Mouse (Mus musculus): Measurements from ENCODE around the gene Shisal1. TPM values are rescaled to one million over a fixed set of nuclear protein-coding genes. Genes with fewer than 3 reads are reported as not detected.

Gene Shisal1
- polyA plus RNA-seq, 1 experiment from 2014 or later, result 9.5 TPM

DNA sequence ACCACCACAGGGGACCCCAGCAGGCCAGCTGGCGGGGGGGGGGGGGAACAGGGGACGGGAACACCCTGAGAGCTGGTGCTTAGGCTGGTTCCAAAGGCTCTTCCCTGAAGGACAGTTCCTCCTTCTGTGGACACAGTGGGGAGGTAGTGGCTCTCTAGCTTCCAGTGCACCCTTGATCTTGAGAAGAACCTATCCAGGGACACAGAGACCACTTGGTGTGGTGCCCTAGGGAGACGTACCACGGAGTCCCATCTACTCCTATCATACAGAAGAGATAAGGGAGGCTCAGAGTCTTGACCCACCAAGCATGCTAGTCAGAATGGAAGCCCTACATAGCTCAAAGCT, 28.7 kb downstream of the Shisal1 start:
- no peak overlapping the region for H3K4me3 ChIP-seq
- peaks cover 60% of the 10 kb centered on the region for H3K4me1 ChIP-seq (replicated peaks)
- no peaks in the 10 kb centered on the region for H3K9me3 ChIP-seq
- peak overlapping the region; percentile 87 for H3K27ac ChIP-seq
- H3K4me2 ChIP-seq, result no peak overlapping the region
- peaks cover 6% of the 10 kb centered on the region for H3K36me3 ChIP-seq
- no peak for ATAC-seq (ENCODE audit: low FRiP score)
- WGBS, result 36% methylated on average over 4 of the region's 4 CpGs
- peaks cover 38% of the 10 kb centered on the region for H3K27me3 ChIP-seq
- H3K9ac ChIP-seq, result no peak overlapping the region

DNA sequence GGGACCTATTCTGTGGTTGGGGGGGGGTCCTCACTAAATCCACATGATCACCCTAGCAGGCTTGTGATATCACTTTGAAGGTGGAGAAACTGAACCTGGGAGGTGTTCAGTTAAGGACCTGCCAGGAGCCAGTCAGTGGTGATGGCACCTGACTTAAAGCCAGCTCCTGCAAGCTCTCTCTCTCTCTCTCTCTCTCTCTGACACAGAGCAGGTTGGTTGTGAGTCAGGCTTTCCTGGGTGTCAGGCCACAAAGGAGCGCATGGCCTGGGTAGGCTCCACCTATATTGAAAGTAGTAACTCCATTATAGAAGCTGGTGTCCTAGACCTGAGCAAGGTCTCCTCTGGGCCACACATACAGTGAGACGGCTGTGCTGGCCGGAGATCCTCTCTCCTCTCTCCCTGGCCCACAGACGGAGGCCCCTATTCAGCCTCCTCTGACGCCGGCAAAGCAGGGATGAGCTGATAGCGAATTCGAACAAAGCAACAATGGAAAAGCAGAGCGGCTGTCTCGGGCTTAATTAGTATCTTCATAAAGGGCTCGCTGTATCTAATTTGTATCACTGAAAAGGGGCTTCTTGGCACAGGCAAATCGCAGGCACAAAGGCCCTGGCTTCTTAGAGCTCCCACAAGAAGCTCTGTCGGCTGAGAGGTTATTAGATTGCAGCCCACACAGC, 29.2 kb downstream of the Shisal1 start:
- peaks cover 38% of the 10 kb centered on the region for H3K27me3 ChIP-seq
- H3K4me2 ChIP-seq, result 0 out of 2 replicates have a peak overlapping the region, but pooled peaks have one; percentile 9
- H3K4me3 ChIP-seq, result no peak overlapping the region
- peaks cover 65% of the 10 kb centered on the region for H3K4me1 ChIP-seq (replicated peaks)
- peaks cover 6% of the 10 kb centered on the region for H3K36me3 ChIP-seq
- peak; percentile 62 for ATAC-seq (ENCODE audit: low FRiP score)
- H3K9ac ChIP-seq, result peak overlapping the region; percentile 39; the same call in 1 of the 2 replicates
- peak overlapping the region; percentile 87 for H3K27ac ChIP-seq
- no peaks in the 10 kb centered on the region for H3K9me3 ChIP-seq
- WGBS, result 10% methylated on average over 13 of the region's 13 CpGs

DNA sequence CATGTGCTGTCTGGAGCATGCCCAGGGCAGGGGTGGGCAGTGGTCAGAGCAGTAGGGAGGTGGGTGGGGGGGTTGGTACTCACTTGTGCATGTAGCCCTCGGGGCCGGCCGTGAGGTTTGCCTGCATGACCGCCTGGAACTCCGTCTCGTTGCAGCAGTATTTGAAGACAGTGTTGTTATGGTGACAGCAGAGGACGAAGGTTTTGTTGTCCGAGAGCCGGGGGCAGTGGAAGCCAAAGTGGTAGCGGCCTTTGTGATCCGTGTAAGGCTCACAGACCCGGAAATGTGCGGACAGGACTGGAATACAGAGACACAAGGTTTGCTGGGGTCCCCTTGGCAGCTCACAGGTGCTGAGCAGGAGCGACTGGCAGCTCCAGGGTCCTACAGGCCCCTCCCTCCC, 29.9 kb downstream of the Shisal1 start:
- H3K27me3 ChIP-seq, result peaks cover 36% of the 10 kb centered on the region
- H3K4me2 ChIP-seq, result no peak overlapping the region
- H3K27ac ChIP-seq, result peak overlapping the region; percentile 87
- H3K4me3 ChIP-seq, result no peak overlapping the region
- peaks cover 6% of the 10 kb centered on the region for H3K36me3 ChIP-seq
- WGBS, result 16% methylated on average over 14 of the region's 14 CpGs
- no peak overlapping the region for H3K9ac ChIP-seq
- ATAC-seq (ENCODE audit: low FRiP score), result no peak
- H3K9me3 ChIP-seq, result no peaks in the 10 kb centered on the region
- H3K4me1 ChIP-seq (replicated peaks), result peaks cover 65% of the 10 kb centered on the region

DNA sequence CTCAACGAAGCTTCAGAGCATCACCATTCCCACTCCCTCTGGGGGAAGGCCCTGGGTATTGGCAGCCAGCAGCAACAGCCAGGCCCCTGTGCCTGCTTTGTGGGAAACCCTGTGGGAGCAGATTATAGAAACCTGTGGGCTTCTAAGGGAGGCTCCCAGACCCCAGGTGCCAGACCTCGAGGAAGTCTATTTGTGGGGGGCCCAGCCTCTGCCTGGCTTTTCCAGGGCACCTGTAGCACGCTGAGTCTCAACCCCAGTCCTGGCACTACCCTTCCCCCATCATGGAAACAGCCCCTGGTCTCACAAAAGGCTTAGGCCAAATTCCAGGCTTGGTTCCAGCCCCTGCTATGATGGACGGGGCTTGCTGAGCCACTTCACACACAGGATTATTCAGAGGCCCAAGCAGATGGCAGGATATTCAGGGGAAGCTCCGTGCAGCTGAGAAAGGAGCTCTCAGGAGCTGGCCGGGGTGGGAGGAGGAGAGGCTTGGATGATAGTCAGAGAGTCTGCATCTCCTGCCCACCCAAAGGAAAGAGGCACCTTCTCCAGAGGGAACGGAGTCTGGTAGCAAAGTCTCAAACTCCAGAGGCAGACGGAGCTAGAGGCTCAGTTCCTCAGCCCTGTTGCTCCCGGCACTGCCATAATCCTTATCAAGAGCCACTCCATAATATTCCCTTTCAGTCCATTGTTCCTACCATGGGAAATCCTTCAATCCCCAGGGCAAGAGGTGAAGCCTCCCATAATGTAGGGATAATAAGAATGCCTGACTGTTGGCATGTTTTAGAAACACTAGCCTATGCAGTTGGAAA, 32.7 kb downstream of the Shisal1 start:
- peak; percentile 15; the same call in 1 of the 2 replicates for ATAC-seq (ENCODE audit: low FRiP score)
- no peak overlapping the region for H3K9ac ChIP-seq
- peaks cover 6% of the 10 kb centered on the region for H3K36me3 ChIP-seq
- H3K27me3 ChIP-seq, result peaks cover 20% of the 10 kb centered on the region
- WGBS, result 23% methylated on average over 9 of the region's 9 CpGs
- no peak overlapping the region for H3K4me2 ChIP-seq
- no peak overlapping the region for H3K4me3 ChIP-seq
- H3K4me1 ChIP-seq (replicated peaks), result peaks cover 64% of the 10 kb centered on the region
- peak overlapping the region; percentile 76 for H3K27ac ChIP-seq
- H3K9me3 ChIP-seq, result no peaks in the 10 kb centered on the region

DNA sequence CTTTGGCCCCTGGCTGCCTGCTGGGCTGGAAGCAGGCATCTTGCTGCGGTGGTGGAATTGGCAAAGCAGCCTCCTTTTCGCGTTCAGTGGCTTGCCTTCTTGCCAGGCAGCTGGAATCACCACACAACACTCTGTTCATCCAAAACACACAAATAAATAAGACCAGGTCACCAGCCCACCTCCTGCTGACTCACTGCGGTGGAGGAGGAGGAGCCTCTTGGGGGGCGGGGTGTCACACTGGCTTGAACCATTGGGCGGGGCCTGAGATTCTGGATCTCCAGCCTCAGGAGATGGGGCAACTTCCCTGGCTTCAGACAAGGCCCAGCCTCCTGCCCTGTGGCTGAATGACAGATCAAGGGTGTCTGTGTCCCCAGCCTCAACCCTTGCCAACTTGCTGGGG, 34.5 kb downstream of the Shisal1 start:
- H3K9ac ChIP-seq, result no peak overlapping the region
- no peak overlapping the region for H3K4me2 ChIP-seq
- H3K9me3 ChIP-seq, result no peaks in the 10 kb centered on the region
- peaks cover 64% of the 10 kb centered on the region for H3K4me1 ChIP-seq (replicated peaks)
- H3K4me3 ChIP-seq, result no peak overlapping the region
- 25% methylated on average over 6 of the region's 6 CpGs for WGBS
- H3K36me3 ChIP-seq, result peaks cover 6% of the 10 kb centered on the region
- 0 out of 2 replicates have a peak overlapping the region, but pooled peaks have one; percentile 8 for H3K27ac ChIP-seq
- peaks cover 18% of the 10 kb centered on the region for H3K27me3 ChIP-seq
- no peak for ATAC-seq (ENCODE audit: low FRiP score)

DNA sequence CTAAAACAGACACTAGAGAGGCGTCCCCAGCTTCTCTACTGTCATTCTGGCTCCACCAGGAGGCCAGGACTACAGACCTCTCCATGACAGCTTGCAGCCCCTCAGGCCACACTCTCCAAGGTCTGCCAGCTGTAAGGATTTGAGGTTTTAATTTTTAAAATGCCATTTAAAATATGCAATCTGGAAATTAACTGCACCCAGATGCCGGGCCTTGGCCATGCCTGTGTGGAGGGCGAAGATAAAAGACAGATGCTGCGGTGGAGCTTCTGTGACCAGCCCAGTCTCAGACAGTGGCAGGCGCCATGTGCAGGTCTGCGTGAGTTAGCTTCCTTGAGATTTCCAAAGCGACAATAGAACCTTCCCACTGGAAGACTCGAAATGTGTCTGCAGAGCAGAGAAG, 36.8 kb downstream of the Shisal1 start:
- 55% methylated on average over 8 of the region's 8 CpGs for WGBS
- Histone ChIP-seq H3K36me3 (peaks cover 8% of the 10 kb centered on the region), H3K4me1 (replicated peaks) (peaks cover 64% of the 10 kb centered on the region), H3K4me3 (no peak overlapping the region), H3K9me3 (no peaks in the 10 kb centered on the region), H3K9ac (no peak overlapping the region), H3K27me3 (peaks cover 16% of the 10 kb centered on the region), H3K4me2 (no peak overlapping the region), H3K27ac (peak overlapping the region; percentile 60)
- ATAC-seq (ENCODE audit: low FRiP score), result no peak

DNA sequence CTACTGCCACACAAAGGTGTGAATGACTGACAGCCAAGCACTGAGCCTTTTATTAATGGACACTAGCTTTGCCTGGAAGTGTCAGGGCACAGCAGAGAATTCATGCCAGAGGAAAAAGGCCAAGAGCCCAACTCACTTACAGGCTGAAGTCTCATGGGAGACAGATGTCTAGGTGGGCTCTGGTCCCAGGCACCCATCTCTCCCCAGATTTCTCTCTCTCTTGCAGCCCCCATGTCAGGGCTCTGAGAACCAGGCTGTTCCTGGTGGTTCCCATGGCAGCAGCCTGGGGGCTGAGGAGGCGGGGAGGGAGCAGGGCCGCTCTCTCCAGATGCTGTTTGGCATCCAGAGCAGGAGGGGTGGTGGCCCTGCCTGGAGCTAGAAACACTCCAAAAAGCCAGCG, 38.3 kb downstream of the Shisal1 start:
- H3K9ac ChIP-seq, result peak overlapping the region; percentile 35; the same call in 1 of the 2 replicates
- H3K9me3 ChIP-seq, result no peaks in the 10 kb centered on the region
- WGBS, result 39% methylated on average over 3 of the region's 3 CpGs
- peak overlapping the region; percentile 4; the same call in 1 of the 2 replicates for H3K27ac ChIP-seq
- H3K27me3 ChIP-seq, result peaks cover 20% of the 10 kb centered on the region
- no peak for ATAC-seq (ENCODE audit: low FRiP score)
- peaks cover 8% of the 10 kb centered on the region for H3K36me3 ChIP-seq
- H3K4me1 ChIP-seq (replicated peaks), result peaks cover 62% of the 10 kb centered on the region
- H3K4me3 ChIP-seq, result no peak overlapping the region
- no peak overlapping the region for H3K4me2 ChIP-seq

DNA sequence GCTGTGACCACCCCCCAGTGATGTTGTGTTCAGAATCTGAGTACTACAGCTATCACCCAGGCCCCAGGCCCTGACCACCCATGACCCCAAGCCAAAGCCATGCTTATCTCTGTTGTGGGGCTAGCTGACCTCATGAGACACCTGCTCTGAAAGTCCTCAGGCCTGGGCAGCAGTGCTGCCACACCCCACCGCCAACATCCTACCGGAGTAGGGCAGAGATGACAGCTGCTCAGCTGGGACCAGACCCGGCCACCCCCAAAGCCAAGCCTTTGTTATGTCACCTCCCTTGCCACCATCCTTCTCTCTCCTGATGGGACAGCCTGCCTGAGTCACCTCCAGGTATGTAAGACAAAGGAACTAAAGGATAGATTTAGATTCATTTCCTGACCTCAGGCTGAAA, 41.1 kb downstream of the Shisal1 start:
- H3K4me1 ChIP-seq (replicated peaks), result peaks cover 66% of the 10 kb centered on the region
- H3K27ac ChIP-seq, result no peak overlapping the region
- H3K9me3 ChIP-seq, result no peaks in the 10 kb centered on the region
- H3K36me3 ChIP-seq, result peaks cover 8% of the 10 kb centered on the region
- H3K4me2 ChIP-seq, result no peak overlapping the region
- H3K27me3 ChIP-seq, result peaks cover 24% of the 10 kb centered on the region
- H3K4me3 ChIP-seq, result no peak overlapping the region
- WGBS, result 90% methylated on average over 3 of the region's 3 CpGs
- ATAC-seq (ENCODE audit: low FRiP score), result no peak
- H3K9ac ChIP-seq, result no peak overlapping the region

DNA sequence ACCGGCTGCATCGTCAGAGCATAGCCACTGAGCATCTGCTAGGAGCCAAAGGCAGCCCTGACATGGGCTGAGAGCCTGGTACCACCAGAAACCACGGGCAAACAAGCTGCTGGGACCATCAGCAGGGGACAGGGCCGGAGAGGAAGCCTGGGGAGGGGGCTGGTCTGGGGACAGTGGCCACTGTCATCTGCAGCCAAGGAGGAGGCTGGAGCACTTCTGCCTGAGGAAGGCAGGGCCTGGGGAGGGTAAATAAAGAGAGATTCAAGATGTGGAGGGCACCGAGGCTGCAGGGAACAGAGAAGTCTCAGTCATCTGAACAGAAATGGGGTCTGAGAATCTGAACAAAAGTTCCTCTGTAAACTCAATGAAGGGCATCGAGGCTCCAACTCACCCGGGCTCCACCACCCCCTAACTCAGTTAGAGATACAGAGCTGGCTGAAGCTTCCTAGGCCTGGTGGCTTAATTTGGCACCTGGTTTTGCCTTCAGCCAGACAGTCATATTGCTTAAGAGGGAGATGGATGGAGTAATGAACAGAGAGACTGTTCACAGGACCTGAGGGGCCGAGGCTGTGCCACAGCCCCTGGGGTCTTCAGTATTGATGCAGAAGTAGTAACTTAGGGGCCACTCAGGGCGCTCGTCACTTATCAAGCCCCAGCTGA, 43.3 kb downstream of the Shisal1 start:
- no peaks in the 10 kb centered on the region for H3K9me3 ChIP-seq
- H3K4me1 ChIP-seq (replicated peaks), result peaks cover 67% of the 10 kb centered on the region
- peaks cover 8% of the 10 kb centered on the region for H3K36me3 ChIP-seq
- peaks cover 24% of the 10 kb centered on the region for H3K27me3 ChIP-seq
- H3K4me2 ChIP-seq, result no peak overlapping the region
- 71% methylated on average over 10 of the region's 10 CpGs for WGBS
- H3K9ac ChIP-seq, result 0 out of 2 replicates have a peak overlapping the region, but pooled peaks have one; percentile 19
- no peak overlapping the region for H3K4me3 ChIP-seq
- ATAC-seq (ENCODE audit: low FRiP score), result no peak
- H3K27ac ChIP-seq, result peak overlapping the region; percentile 35

DNA sequence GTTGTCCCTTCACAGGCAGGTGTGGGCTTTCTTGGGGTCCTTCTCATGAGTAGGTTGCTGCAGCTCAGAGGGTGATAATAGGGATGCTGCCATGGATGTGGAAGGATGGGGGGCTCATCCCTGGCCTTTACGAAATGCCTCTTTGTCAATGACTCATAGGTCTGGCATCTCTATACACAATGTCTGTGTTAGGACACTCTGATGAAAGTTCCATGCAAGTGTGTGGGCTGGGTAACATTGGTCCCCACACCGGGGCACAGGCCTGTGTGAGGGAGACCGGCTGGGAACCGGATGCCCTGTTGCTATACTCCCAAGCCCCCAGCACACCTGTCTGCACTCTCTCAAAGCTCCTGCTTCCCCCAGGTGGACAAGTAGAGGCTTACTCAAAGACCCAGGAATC, 48.3 kb downstream of the Shisal1 start:
- no peaks in the 10 kb centered on the region for H3K36me3 ChIP-seq
- H3K27ac ChIP-seq, result peak overlapping the region; percentile 35
- 96% methylated on average over 4 of the region's 4 CpGs for WGBS
- H3K9ac ChIP-seq, result no peak overlapping the region
- peaks cover 11% of the 10 kb centered on the region; the same call in 1 of the 2 replicates for H3K27me3 ChIP-seq
- no peaks in the 10 kb centered on the region for H3K9me3 ChIP-seq
- no peak for ATAC-seq (ENCODE audit: low FRiP score)
- no peak overlapping the region for H3K4me3 ChIP-seq
- H3K4me1 ChIP-seq (replicated peaks), result peaks cover 71% of the 10 kb centered on the region
- no peak overlapping the region for H3K4me2 ChIP-seq

DNA sequence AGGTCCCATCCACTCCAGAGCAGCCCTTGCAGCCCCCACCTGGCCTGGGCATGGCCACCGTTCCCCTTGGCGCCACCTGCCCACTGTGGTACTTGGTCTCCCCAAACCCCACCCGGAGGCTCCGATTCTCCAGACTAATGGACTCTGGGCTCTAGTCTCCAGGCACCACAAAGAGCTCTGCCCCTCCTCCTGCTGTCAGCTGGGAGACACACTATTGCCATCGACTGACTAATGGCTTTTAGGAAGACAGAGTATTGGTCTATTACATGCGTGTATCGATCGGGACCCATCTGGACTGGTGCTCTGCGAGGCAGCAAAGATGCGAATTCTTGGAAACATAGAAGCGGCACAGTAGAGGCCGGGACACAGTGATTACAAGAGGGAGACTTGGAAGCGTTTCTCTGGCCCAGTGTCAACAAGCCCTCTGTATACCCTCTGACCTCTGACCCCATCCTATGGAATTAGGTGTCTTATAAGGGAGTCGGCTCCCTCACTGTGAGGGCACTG, 49.2 kb downstream of the Shisal1 start:
- Histone ChIP-seq H3K4me1 (replicated peaks) (peaks cover 73% of the 10 kb centered on the region), H3K27ac (peak overlapping the region; percentile 58), H3K4me2 (no peak overlapping the region), H3K9me3 (no peaks in the 10 kb centered on the region), H3K27me3 (peaks cover 5% of the 10 kb centered on the region; the same call in 1 of the 2 replicates), H3K36me3 (no peaks in the 10 kb centered on the region), H3K9ac (no peak overlapping the region), H3K4me3 (no peak overlapping the region)
- ATAC-seq (ENCODE audit: low FRiP score), result no peak
- 47% methylated on average over 14 of the region's 14 CpGs for WGBS

Measured in hindbrain, embryonic 13.5 days (tissue).